In the genomic region with DNA sequence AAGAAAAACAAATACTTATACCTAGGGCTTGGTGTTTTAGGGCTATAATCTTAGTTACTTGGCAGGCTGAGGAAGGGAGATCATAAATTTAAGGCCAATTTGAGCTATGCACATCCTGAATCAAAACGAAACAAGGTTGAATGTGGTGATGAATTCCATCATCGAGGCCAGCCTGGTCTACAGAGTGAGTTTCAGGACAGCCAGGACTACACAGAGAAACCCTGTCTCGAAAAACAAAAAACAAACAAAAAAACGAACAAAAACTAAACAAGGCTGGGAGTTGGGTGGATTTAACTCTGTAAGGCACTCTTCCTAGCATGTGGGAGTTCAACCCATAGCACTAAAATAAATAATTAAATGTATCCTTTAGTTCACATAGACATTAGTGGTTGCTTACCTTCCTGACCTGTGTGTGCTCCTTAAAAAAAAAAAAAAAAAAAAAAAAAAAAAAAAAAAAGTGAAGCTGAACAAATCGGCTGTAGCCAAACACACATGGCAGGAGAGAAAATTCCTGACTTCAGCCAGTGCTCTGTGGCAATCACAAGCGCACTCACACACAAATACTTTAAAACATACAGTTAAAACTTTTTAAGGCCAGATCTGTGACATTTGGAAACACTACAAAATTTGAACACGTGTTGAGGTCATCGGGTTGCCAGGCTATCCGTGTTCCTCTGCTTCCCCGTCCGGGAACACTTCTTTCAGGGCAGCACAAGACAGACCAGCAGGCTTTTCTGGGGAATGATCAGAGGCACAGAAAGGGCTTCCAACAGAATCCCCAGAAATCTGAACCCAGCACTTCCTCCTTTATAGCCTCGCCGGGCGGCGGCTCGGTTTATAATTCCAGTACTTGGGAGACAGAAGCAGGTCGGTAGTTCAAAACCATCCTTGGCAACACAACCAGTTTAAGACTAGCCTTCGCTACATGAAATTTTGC, we compare ENCODE assay signal across 7 mouse cellular contexts. TPM values are rescaled to one million over a fixed set of nuclear protein-coding genes. Genes with fewer than 3 reads are reported as not detected.
A peak's percentile ranks its signal among the peaks of the same experiment; 100 is the strongest.
DNase-seq lines count a peak whose midpoint lies in the region; ATAC-seq and TF ChIP-seq lines count a peak whose summit lies in the region.

No protein-coding gene starts in this region.

- H3K36me3 ChIP-seq in lung, embryonic 16.5 days (ENCODE audit: control insufficient read depth, insufficient read depth, low read length): peaks cover 16% of the 10 kb centered on the region
- H3K36me3 ChIP-seq in embryonic facial prominence, embryonic 14.5 days (ENCODE audit: control insufficient read depth, insufficient read depth, low read length): peaks cover 32% of the 10 kb centered on the region
- H3K36me3 ChIP-seq in intestine, embryonic 14.5 days (ENCODE audit: control insufficient read depth, insufficient read depth, low read length): peaks cover 32% of the 10 kb centered on the region
- peaks cover 33% of the 10 kb centered on the region for H3K36me3 ChIP-seq in myocyte (ENCODE audit: control insufficient read depth, insufficient read depth)

- H3K27ac ChIP-seq in lung, embryonic 16.5 days (ENCODE audit: low read length): peak overlapping the region; percentile 100
- peak overlapping the region; percentile 96 for H3K27ac ChIP-seq in embryonic facial prominence, embryonic 14.5 days (replicated peaks; ENCODE audit: low read depth, low read length)
- H3K27ac ChIP-seq in intestine, embryonic 14.5 days (ENCODE audit: low read depth): peak overlapping the region; percentile 93

- WGBS in lung, embryonic 16.5 days: 5% methylated on average over 18 of the region's 18 CpGs
- 7% methylated on average over 18 of the region's 18 CpGs for WGBS in embryonic facial prominence, embryonic 14.5 days
- 6% methylated on average over 18 of the region's 18 CpGs for WGBS in intestine, embryonic 14.5 days

- TF ChIP-seq POLR2A in myocyte (IDR thresholded peaks at IDR 0.05; ENCODE audit: insufficient read length, low read depth): no peak

- no peaks in the 10 kb centered on the region for H3K27me3 ChIP-seq in lung, embryonic 16.5 days (ENCODE audit: control insufficient read depth, insufficient read depth, low read depth, low read length)
- H3K27me3 ChIP-seq in embryonic facial prominence, embryonic 14.5 days (replicated peaks; ENCODE audit: control insufficient read depth, insufficient read depth, low read length): no peaks in the 10 kb centered on the region
- H3K27me3 ChIP-seq in intestine, embryonic 14.5 days (replicated peaks; ENCODE audit: control insufficient read depth, insufficient read depth, low read length): no peaks in the 10 kb centered on the region
- no peaks in the 10 kb centered on the region for H3K27me3 ChIP-seq in myocyte (ENCODE audit: control insufficient read depth, insufficient read depth, insufficient read length)

- peak overlapping the region; percentile 91 for H3K9ac ChIP-seq in lung, embryonic 16.5 days (ENCODE audit: low read length)
- peak overlapping the region; percentile 93 for H3K9ac ChIP-seq in embryonic facial prominence, embryonic 14.5 days (ENCODE audit: low read depth, low read length)
- H3K9ac ChIP-seq in intestine, embryonic 14.5 days (ENCODE audit: low read length): peak overlapping the region; percentile 97

- DNase-seq in lung, postnatal 14 days: no peak
- DNase-seq in embryonic facial prominence, embryonic 14.5 days (ENCODE audit: low spot score): no peak
- no peak for DNase-seq in intestine, embryonic 14.5 days (ENCODE audit: low spot score)
- no peak for DNase-seq in layer of hippocampus, postnatal 14 days (ENCODE audit: low spot score in 2 of 2)
- DNase-seq in left cerebral cortex, adult 8-10 months (ENCODE audit: low spot score in 2 of 2): no peak

- peaks cover 49% of the 10 kb centered on the region for H3K79me2 ChIP-seq in myocyte (ENCODE audit: control insufficient read depth, insufficient read depth)

- peaks cover 17% of the 10 kb centered on the region for H3K4me1 ChIP-seq in lung, embryonic 16.5 days (replicated peaks; ENCODE audit: control insufficient read depth, insufficient read depth, low read length)
- peaks cover 23% of the 10 kb centered on the region for H3K4me1 ChIP-seq in embryonic facial prominence, embryonic 14.5 days (ENCODE audit: control insufficient read depth, insufficient read depth, low read length)
- H3K4me1 ChIP-seq in intestine, embryonic 14.5 days (replicated peaks; ENCODE audit: control insufficient read depth, insufficient read depth, low read length): peaks cover 11% of the 10 kb centered on the region

- H3K9me3 ChIP-seq in lung, embryonic 16.5 days (ENCODE audit: control insufficient read depth, low read length): no peaks in the 10 kb centered on the region
- no peaks in the 10 kb centered on the region for H3K9me3 ChIP-seq in embryonic facial prominence, embryonic 14.5 days (ENCODE audit: control insufficient read depth, low read length)
- no peaks in the 10 kb centered on the region for H3K9me3 ChIP-seq in intestine, embryonic 14.5 days (ENCODE audit: control insufficient read depth, low read length)

- peak; percentile 26 for ATAC-seq in lung, embryonic 16.5 days (ENCODE audit: low read depth)
- peak; percentile 6; the same call in 1 of the 2 replicates for ATAC-seq in embryonic facial prominence, embryonic 14.5 days (ENCODE audit: low read depth)
- ATAC-seq in intestine, embryonic 14.5 days (replicated peaks; ENCODE audit: low FRiP score, low TSS enrichment, low read depth): peak; percentile 13; the same call in 1 of the 2 replicates

- H3ac ChIP-seq in myocyte (ENCODE audit: control insufficient read depth, insufficient read length): peak overlapping the region; percentile 17

- peak overlapping the region; percentile 95 for H3K4me2 ChIP-seq in lung, embryonic 16.5 days (ENCODE audit: low read depth, low read length)
- H3K4me2 ChIP-seq in embryonic facial prominence, embryonic 14.5 days (ENCODE audit: low read depth, low read length): peak overlapping the region; percentile 94
- peak overlapping the region; percentile 88 for H3K4me2 ChIP-seq in intestine, embryonic 14.5 days (ENCODE audit: low read length)
- peak overlapping the region; percentile 99 for H3K4me2 ChIP-seq in myocyte (ENCODE audit: low read depth)

- peak overlapping the region; percentile 88 for H3K4me3 ChIP-seq in lung, embryonic 16.5 days (ENCODE audit: low read length)
- peak overlapping the region; percentile 70 for H3K4me3 ChIP-seq in embryonic facial prominence, embryonic 14.5 days (ENCODE audit: low read depth, low read length)
- H3K4me3 ChIP-seq in intestine, embryonic 14.5 days (ENCODE audit: low read depth, low read length): peak overlapping the region; percentile 97
- H3K4me3 ChIP-seq in myocyte: peak overlapping the region; percentile 89

TF ChIP-seq in myocyte, 11 proteins besides CTCF, POLR2A, EP300 and RAD21:
- TF ChIP-seq MYOD1 (IDR thresholded peaks at IDR 0.05; ENCODE audit: control insufficient read depth in 1 of 3, insufficient read length in 2 of 3, low read depth in 2 of 3) (no peak), USF1 (IDR thresholded peaks at IDR 0.05; ENCODE audit: low read depth) (no peak), MAX (IDR thresholded peaks at IDR 0.05; ENCODE audit: low read depth) (no peak), MYOG (IDR thresholded peaks at IDR 0.05; ENCODE audit: control insufficient read depth in 1 of 3, insufficient read depth in 1 of 3, insufficient read length in 2 of 3, low read depth in 2 of 3) (no peak), SRF (IDR thresholded peaks at IDR 0.05; ENCODE audit: control insufficient read depth, insufficient read length, low read depth) (no peak), TCF12 (IDR thresholded peaks at IDR 0.05; ENCODE audit: insufficient read depth, poor library complexity, severe bottlenecking) (no peak), CEBPB (IDR thresholded peaks at IDR 0.05; ENCODE audit: insufficient read depth, poor library complexity, severe bottlenecking) (no peak), REST (IDR thresholded peaks at IDR 0.05; ENCODE audit: insufficient read depth, insufficient read length) (no peak), TCF3 (IDR thresholded peaks at IDR 0.05; ENCODE audit: insufficient read length, low read depth) (no peak), E2F4 (IDR thresholded peaks at IDR 0.05; ENCODE audit: insufficient read depth) (no peak), POLR2AphosphoS2 (IDR thresholded peaks at IDR 0.05; ENCODE audit: insufficient read length, low read depth) (no peak)

RNA-seq across cellular contexts. Expression of a gene that starts 0.9 kb away (rescaled TPM):
- 657 and 669 TPM in 2 replicates for polyA plus RNA-seq in lung, embryonic 16.5 days (2015; fragmentation: Nextera tagmentation; extraction: Ambion mirVana)
- polyA plus RNA-seq in embryonic facial prominence, embryonic 14.5 days (2014; fragmentation: Nextera tagmentation; extraction: Ambion mirVana): 912 and 926 TPM in 2 replicates
- polyA plus RNA-seq in intestine, embryonic 14.5 days (2014; fragmentation: Nextera tagmentation; extraction: Ambion mirVana): 1,049 and 1,145 TPM in 2 replicates
- 2,993 TPM for polyA plus RNA-seq in myocyte (2012; fragmentation: generic; extraction: Trizol)
- 100 to 1,000 TPM; 285 to 287 TPM for total RNA-seq in layer of hippocampus, postnatal 14 days (2021)
- total RNA-seq in left cerebral cortex, adult 8-10 months (2022): 100 to 1,000 TPM; 246 to 281 (median 256) TPM

RNA-seq across cellular contexts. Expression of a gene that starts 17.9 kb away (rescaled TPM):
- polyA plus RNA-seq in lung, embryonic 16.5 days (2015; fragmentation: Nextera tagmentation; extraction: Ambion mirVana): 6.4 and 6.6 TPM in 2 replicates
- polyA plus RNA-seq in embryonic facial prominence, embryonic 14.5 days (2014; fragmentation: Nextera tagmentation; extraction: Ambion mirVana): 5.2 and 5.3 TPM in 2 replicates
- polyA plus RNA-seq in intestine, embryonic 14.5 days (2014; fragmentation: Nextera tagmentation; extraction: Ambion mirVana): 5.0 and 6.2 TPM in 2 replicates
- 31.3 TPM for polyA plus RNA-seq in myocyte (2012; fragmentation: generic; extraction: Trizol)
- 10 to 100 TPM; 47.1 to 48.6 TPM for total RNA-seq in layer of hippocampus, postnatal 14 days (2021)
- 10 to 100 TPM; 57.7 to 65.7 (median 61.3) TPM for total RNA-seq in left cerebral cortex, adult 8-10 months (2022)

RNA-seq across cellular contexts. Expression of a gene that starts 26.7 kb away (rescaled TPM):
- polyA plus RNA-seq in lung, embryonic 16.5 days (2015; fragmentation: Nextera tagmentation; extraction: Ambion mirVana): 0.51 and 1.2 TPM in 2 replicates
- polyA plus RNA-seq in embryonic facial prominence, embryonic 14.5 days (2014; fragmentation: Nextera tagmentation; extraction: Ambion mirVana): 1.3 TPM in 2 replicates
- polyA plus RNA-seq in intestine, embryonic 14.5 days (2014; fragmentation: Nextera tagmentation; extraction: Ambion mirVana): 1.4 and 1.5 TPM in 2 replicates
- 5.4 TPM for polyA plus RNA-seq in myocyte (2012; fragmentation: generic; extraction: Trizol)
- 1 to 10 TPM; 2.4 to 3.3 TPM for total RNA-seq in layer of hippocampus, postnatal 14 days (2021)
- 1 to 10 TPM; 3.4 to 4.5 (median 3.8) TPM for total RNA-seq in left cerebral cortex, adult 8-10 months (2022)

RNA-seq across cellular contexts. Expression of a gene that starts 27.2 kb away (rescaled TPM):
- 1.7 and 2.6 TPM in 2 replicates for polyA plus RNA-seq in lung, embryonic 16.5 days (2015; fragmentation: Nextera tagmentation; extraction: Ambion mirVana)
- 3.4 and 4.6 TPM in 2 replicates for polyA plus RNA-seq in embryonic facial prominence, embryonic 14.5 days (2014; fragmentation: Nextera tagmentation; extraction: Ambion mirVana)
- polyA plus RNA-seq in intestine, embryonic 14.5 days (2014; fragmentation: Nextera tagmentation; extraction: Ambion mirVana): 3.9 and 4.1 TPM in 2 replicates
- 13.2 TPM for polyA plus RNA-seq in myocyte (2012; fragmentation: generic; extraction: Trizol)
- total RNA-seq in layer of hippocampus, postnatal 14 days (2021): 1 to 10 TPM; 1.4 to 1.9 TPM
- total RNA-seq in left cerebral cortex, adult 8-10 months (2022): 1 to 10 TPM in 1 of 4 experiments, under 1 TPM in 3; 0.38 to 1.8 (median 0.45) TPM
